Mouse (Mus musculus) midbrain, embryonic 12.5 days (tissue): ENCODE measurements around the gene Col5a1. TPM values are rescaled to one million over a fixed set of nuclear protein-coding genes. Genes with fewer than 3 reads are reported as not detected.

ENCODE experiments used
- ATAC-seq: fragments of 200-750 bp; cut with Nextera tagmentation; 2 replicates; pipeline ENCODE4 v1.8.0; 2017; ENCODE audit warnings: low read depth, moderate TSS enrichment, moderate library complexity; ENCODE audit not compliant: low FRiP score
- H3K27ac ChIP-seq: fragments of 300-500 bp; sonication (generic); replicated peaks from 2 replicates; pipeline ENCODE4 v1.5.1; 2016; ENCODE audit warnings: mild to moderate bottlenecking
- H3K27me3 ChIP-seq: fragments of 300-500 bp; sonication (generic); 2 replicates; pipeline ENCODE4 v1.6.1; 2016; ENCODE audit warnings: mild to moderate bottlenecking
- H3K36me3 ChIP-seq: fragments of 300-500 bp; sonication (generic); 2 replicates; pipeline ENCODE4 v1.6.1; 2016
- H3K4me1 ChIP-seq: fragments of 300-500 bp; sonication (generic); 2 replicates; pipeline ENCODE4 v1.6.1; 2016
- H3K4me2 ChIP-seq: fragments of 300-500 bp; sonication (generic); replicated peaks from 2 replicates; pipeline ENCODE4 v1.6.1; 2016; ENCODE audit warnings: mild to moderate bottlenecking, moderate library complexity
- H3K4me3 ChIP-seq: fragments of 300-500 bp; sonication (generic); 2 replicates; pipeline ENCODE4 v1.5.1; 2016; ENCODE audit warnings: mild to moderate bottlenecking
- H3K9ac ChIP-seq: fragments of 300-500 bp; sonication (generic); replicated peaks from 2 replicates; pipeline ENCODE4 v1.6.1; 2016; ENCODE audit warnings: mild to moderate bottlenecking, moderate library complexity
- H3K9me3 ChIP-seq: fragments of 300-500 bp; sonication (generic); 2 replicates; pipeline ENCODE4 v1.6.1; 2016; ENCODE audit warnings: mild to moderate bottlenecking
- WGBS: fragments of 180-500 bp; shearing (Covaris S2); methylation state at CpG from one replicate; pipeline ENCODE4 v1.1.7; 2016; 5-methylcytosine and 5-hydroxymethylcytosine counted together
- polyA plus RNA-seq: library from polyadenylated mRNA; unstranded; fragments of >200 nt; fragmentation: Nextera tagmentation; extraction: Ambion mirVana; gene quantifications from 2 replicates; pipeline ENCODE4 v1.2.1, GENCODE M21; 2016

Gene Col5a1
- polyA plus RNA-seq, 1 experiment from 2014 or later, result 35.8 TPM

DNA sequence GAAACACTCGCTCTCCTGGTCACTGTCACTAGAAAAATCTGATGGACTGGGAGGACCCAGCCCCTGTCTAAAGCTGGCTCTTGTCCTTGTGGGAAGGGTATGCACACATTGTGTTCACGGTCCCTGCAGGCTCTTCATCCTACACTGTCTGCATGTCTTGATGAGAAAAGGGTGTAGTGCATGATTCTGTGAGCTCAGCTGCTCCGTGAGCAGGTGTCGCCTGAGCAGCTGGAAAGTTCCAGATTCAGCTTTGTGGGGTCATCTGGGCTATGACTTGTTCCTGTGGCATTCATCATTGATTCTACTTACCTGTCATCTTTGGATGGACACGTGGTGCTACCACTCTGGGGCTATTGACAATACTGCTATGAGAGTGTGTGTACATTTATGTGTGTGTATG, 61.7 kb downstream of the Col5a1 start:
- no peak overlapping the region for H3K27ac ChIP-seq
- no peak overlapping the region for H3K4me2 ChIP-seq
- no peak overlapping the region for H3K4me3 ChIP-seq
- H3K27me3 ChIP-seq, result no peaks in the 10 kb centered on the region
- no peak for ATAC-seq
- 91% methylated on average over 5 of the region's 5 CpGs for WGBS
- H3K36me3 ChIP-seq, result 0 out of 2 replicates have a peak, but pooled peaks cover 6% of the 10 kb centered on the region
- no peaks in the 10 kb centered on the region for H3K9me3 ChIP-seq
- H3K4me1 ChIP-seq, result no peaks in the 10 kb centered on the region
- H3K9ac ChIP-seq, result no peak overlapping the region

DNA sequence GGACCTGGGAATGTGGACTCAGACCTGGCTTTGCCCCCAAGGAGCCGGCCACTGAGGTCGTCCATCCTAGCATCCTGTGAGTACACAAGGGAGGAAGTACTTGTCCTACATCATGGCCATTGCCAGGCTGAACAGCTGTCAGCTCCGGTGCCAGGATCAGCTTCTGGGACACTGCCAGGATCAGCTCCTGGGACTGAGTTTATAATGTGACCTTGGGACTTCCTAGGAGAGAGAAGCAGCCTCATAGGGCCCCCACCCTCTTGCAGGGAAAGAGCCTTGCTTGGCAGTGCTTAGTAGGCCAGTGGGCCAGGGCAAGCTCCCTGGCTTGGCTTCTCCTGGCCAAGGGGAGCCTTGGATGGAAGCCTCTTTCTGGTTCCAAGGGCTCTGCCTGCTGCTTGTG, 67.6 kb downstream of the Col5a1 start:
- Histone ChIP-seq H3K9ac (no peak overlapping the region), H3K4me2 (no peak overlapping the region), H3K27me3 (no peaks in the 10 kb centered on the region), H3K4me3 (no peak overlapping the region), H3K4me1 (peaks cover 17% of the 10 kb centered on the region), H3K9me3 (no peaks in the 10 kb centered on the region), H3K36me3 (0 out of 2 replicates have a peak, but pooled peaks cover 6% of the 10 kb centered on the region), H3K27ac (no peak overlapping the region)
- ATAC-seq, result no peak
- WGBS, result 95% methylated on average over 3 of the region's 3 CpGs

DNA sequence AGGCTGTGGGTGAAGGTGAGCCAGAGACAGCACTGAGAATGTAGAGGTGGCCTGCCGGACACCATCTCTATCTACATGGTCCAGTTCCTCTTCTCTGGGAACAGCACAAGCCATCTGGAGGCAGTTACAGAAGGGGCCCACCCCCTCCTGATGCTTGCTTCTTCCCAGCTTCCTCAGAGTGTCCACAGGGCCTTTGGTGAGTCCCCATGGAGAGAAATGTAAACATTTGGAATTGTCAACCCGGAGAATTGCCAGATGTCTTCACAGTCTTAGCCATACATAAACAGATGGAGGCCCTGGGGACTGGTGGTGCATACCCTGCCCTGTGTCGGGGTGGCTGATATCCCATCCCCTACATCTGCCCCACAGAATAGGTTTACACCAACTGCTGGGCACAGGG, 68.7 kb downstream of the Col5a1 start:
- no peak overlapping the region for H3K27ac ChIP-seq
- ATAC-seq, result no peak
- WGBS, result 73% methylated on average over 3 of the region's 3 CpGs

DNA sequence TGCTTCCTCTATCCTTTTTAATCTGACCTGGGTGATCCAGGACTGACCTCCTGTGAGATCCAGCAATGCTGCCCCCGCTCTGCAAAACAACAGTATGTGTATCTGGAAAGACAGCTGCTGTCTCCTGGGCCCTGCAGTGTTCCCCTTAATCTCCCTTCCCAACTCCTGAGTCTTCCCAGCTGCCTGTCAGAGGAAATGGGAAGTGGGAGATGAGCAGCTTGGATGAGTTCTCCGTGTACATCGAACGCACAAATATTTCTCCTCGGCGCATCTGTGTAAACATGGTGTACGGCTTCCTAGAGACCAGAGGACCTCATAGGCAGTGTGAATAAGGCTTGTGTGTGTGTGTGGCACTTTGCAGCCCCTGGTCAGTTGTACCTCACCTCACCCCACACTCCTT, 70.5 kb downstream of the Col5a1 start:
- no peaks in the 10 kb centered on the region for H3K27me3 ChIP-seq
- no peak overlapping the region for H3K9ac ChIP-seq
- H3K4me1 ChIP-seq, result peaks cover 17% of the 10 kb centered on the region
- ATAC-seq, result no peak
- H3K36me3 ChIP-seq, result no peaks in the 10 kb centered on the region
- H3K4me3 ChIP-seq, result no peak overlapping the region
- H3K4me2 ChIP-seq, result no peak overlapping the region
- WGBS, result 77% methylated on average over 7 of the region's 7 CpGs
- no peak overlapping the region for H3K27ac ChIP-seq
- no peaks in the 10 kb centered on the region for H3K9me3 ChIP-seq

More for the DNA sequence above, 68.7 kb downstream of the Col5a1 start:
- Histone ChIP-seq H3K27me3 (no peaks in the 10 kb centered on the region), H3K4me3 (no peak overlapping the region), H3K4me2 (no peak overlapping the region), H3K9me3 (no peaks in the 10 kb centered on the region), H3K36me3 (0 out of 2 replicates have a peak, but pooled peaks cover 6% of the 10 kb centered on the region), H3K9ac (no peak overlapping the region), H3K4me1 (peaks cover 17% of the 10 kb centered on the region)

DNA sequence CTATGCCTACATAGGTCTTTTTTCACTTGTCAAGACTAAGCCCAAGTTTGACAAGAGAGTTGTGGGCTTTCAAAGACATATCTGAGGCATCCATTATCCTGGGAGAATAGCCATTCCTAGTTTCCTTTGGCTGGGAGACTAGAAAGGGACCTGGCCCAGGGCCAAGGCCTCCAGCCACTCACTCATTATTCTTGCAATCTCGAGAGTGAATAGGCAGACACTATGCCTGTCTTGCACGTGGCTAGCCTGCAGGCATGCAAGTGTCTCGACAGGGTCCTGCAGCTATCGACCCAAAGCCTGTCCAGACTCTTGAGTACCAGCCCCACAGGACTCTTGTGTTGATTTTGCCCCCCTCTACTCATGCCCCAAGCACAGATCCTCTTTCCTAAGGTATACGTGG, 71.0 kb downstream of the Col5a1 start:
- H3K27ac ChIP-seq, result no peak overlapping the region
- 49% methylated on average over 5 of the region's 5 CpGs for WGBS
- ATAC-seq, result no peak

DNA sequence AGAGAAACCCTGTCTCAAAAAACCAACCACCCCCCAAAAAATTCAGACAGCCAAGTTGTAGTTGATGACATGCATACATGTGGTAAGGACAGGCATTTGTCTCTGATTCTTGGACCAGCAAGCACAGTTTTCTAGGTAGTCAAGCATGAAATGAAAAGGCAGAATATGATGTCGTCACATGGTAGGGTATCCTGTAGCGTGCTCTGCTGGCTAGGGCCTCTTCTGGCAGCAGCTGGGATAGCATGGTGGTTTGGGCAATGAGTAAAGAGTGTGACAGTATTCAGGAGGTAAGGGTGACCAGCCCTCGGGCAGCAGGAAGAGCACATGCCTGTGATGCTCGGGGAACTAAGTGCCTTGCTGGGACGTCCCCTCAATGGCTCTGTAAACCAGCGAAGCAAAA, 73.0 kb downstream of the Col5a1 start:
- Histone ChIP-seq H3K4me3 (no peak overlapping the region), H3K4me1 (peaks cover 17% of the 10 kb centered on the region), H3K9ac (no peak overlapping the region), H3K27ac (no peak overlapping the region), H3K4me2 (no peak overlapping the region), H3K9me3 (no peaks in the 10 kb centered on the region), H3K36me3 (no peaks in the 10 kb centered on the region), H3K27me3 (no peaks in the 10 kb centered on the region)
- WGBS, result 76% methylated on average over 6 of the region's 6 CpGs
- no peak for ATAC-seq

More for the DNA sequence above, 71.0 kb downstream of the Col5a1 start:
- no peak overlapping the region for H3K9ac ChIP-seq
- H3K36me3 ChIP-seq, result no peaks in the 10 kb centered on the region
- no peaks in the 10 kb centered on the region for H3K27me3 ChIP-seq
- H3K4me1 ChIP-seq, result peaks cover 17% of the 10 kb centered on the region
- no peak overlapping the region for H3K4me3 ChIP-seq
- no peak overlapping the region for H3K4me2 ChIP-seq
- no peaks in the 10 kb centered on the region for H3K9me3 ChIP-seq

DNA sequence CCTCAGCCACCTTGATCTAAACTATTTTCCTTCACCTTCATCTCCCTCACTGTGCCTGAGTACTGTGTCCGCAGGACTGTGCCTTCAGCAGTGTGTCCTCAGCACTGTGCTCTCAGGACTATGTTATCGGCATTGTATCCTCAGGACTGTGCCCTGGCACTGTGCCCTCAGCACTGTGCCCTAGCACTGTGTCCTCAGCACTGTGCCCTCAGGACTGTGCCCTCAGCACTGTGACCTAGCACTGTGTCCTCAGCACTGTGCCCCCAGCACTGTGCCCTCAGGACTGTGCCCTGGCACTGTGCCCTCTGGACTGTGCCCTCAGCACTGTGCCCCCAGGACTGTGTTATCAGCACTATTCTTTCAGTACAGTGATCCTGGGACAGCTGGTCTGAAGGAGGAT, 75.0 kb downstream of the Col5a1 start:
- Histone ChIP-seq H3K9ac (no peak overlapping the region), H3K27me3 (no peaks in the 10 kb centered on the region), H3K36me3 (no peaks in the 10 kb centered on the region), H3K4me1 (peaks cover 17% of the 10 kb centered on the region), H3K9me3 (no peaks in the 10 kb centered on the region), H3K27ac (no peak overlapping the region), H3K4me3 (no peak overlapping the region), H3K4me2 (no peak overlapping the region)
- no peak for ATAC-seq
- 91% methylated on average over 2 of the region's 2 CpGs for WGBS

DNA sequence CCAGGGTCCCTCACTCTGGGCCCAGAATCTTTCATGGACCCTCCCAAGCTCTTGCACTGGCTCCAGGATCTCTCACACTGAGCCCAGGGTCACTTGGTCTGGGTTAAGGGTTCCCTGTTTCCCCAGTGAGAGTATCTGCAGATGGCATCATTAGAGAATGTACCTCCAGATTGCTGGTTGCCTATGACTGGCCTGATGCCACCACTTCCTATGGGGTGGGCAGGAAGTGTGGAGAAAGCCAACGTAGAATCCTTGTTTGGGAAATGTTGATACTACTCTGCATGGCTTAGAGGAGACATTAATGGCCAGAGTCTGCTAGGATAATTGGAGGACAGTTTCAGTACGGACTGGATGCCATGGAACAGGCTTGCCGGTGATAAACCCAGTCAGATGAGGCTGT, 76.2 kb downstream of the Col5a1 start:
- no peak overlapping the region for H3K4me2 ChIP-seq
- no peaks in the 10 kb centered on the region for H3K9me3 ChIP-seq
- no peak overlapping the region for H3K27ac ChIP-seq
- 93% methylated on average over 3 of the region's 3 CpGs for WGBS
- H3K9ac ChIP-seq, result no peak overlapping the region
- no peaks in the 10 kb centered on the region for H3K36me3 ChIP-seq
- no peaks in the 10 kb centered on the region for H3K27me3 ChIP-seq
- no peak overlapping the region for H3K4me3 ChIP-seq
- no peak for ATAC-seq
- peaks cover 7% of the 10 kb centered on the region for H3K4me1 ChIP-seq

DNA sequence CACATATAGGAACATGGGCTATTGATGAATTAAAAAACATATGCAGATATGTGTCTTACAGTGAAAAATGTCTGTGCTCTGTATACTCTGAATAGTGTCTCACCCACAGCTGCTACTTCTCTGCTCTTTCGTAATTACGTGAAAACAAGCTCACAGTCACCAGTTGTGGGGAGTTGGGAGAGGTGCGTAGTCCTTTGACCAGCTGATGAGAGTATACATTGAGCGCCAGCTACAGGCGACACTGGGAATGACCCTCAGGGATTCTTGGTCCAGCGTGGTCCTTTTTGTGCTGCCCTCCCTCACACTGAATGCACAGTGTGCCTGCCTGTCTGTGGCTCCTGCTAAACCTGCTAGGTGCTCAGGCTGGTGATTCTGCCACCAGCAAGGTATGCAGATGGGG, 82.9 kb downstream of the Col5a1 start:
- no peak overlapping the region for H3K4me2 ChIP-seq
- H3K27ac ChIP-seq, result no peak overlapping the region
- no peaks in the 10 kb centered on the region for H3K36me3 ChIP-seq
- peaks cover 6% of the 10 kb centered on the region; the same call in 1 of the 2 replicates for H3K4me1 ChIP-seq
- no peak for ATAC-seq
- H3K9me3 ChIP-seq, result no peaks in the 10 kb centered on the region
- H3K4me3 ChIP-seq, result no peak overlapping the region
- 26% methylated on average over 6 of the region's 6 CpGs for WGBS
- H3K9ac ChIP-seq, result no peak overlapping the region
- H3K27me3 ChIP-seq, result no peaks in the 10 kb centered on the region

DNA sequence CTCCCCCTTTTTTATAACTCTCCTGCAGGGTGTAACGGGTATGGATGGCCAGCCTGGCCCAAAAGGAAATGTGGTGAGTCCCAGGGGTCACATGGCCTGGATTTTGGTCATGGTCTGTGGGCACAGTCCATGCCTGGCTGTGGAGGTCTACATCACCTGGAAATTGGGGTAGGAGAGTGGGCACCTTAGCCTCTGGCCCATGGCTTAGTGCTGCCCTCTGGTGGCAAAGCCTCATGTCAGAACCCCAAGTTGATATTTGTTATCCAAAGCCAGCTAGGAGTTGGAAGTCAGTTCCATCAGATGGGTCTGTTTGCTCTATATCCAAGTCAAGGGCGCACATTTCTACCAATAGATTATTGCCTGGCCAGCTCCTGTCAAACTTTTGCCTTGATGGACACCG, 87.6 kb downstream of the Col5a1 start:
- H3K4me3 ChIP-seq, result no peak overlapping the region
- H3K9ac ChIP-seq, result no peak overlapping the region
- peaks cover 9% of the 10 kb centered on the region; the same call in 1 of the 2 replicates for H3K4me1 ChIP-seq
- no peak overlapping the region for H3K27ac ChIP-seq
- no peaks in the 10 kb centered on the region for H3K36me3 ChIP-seq
- no peaks in the 10 kb centered on the region for H3K27me3 ChIP-seq
- no peak overlapping the region for H3K4me2 ChIP-seq
- no peak for ATAC-seq
- WGBS, result 49% methylated on average over 3 of the region's 3 CpGs
- no peaks in the 10 kb centered on the region for H3K9me3 ChIP-seq

DNA sequence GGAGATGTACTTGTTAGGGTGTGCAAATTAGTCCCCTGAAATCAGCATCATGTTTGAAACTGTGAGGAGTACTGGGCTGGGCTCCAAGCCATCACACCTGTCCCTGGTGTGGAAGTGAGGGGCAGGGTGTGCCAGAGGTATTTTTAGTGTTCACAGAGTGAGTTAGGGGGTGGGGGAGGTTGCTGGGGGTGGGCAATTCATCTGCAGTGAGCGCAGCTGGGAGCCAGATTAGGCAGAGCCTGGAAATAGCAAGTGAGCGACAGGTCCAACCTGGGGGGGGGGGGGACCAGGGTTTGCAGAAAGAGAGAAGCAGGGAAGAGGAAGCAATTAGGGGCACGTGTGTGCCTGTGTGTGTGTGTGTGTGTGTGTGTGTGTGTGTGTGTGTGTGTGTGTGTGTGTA, 89.6 kb downstream of the Col5a1 start:
- H3K36me3 ChIP-seq, result peaks cover 4% of the 10 kb centered on the region; the same call in 1 of the 2 replicates
- 44% methylated on average over 3 of the region's 3 CpGs for WGBS
- no peak for ATAC-seq
- H3K9me3 ChIP-seq, result no peaks in the 10 kb centered on the region
- no peaks in the 10 kb centered on the region for H3K27me3 ChIP-seq
- H3K4me2 ChIP-seq, result no peak overlapping the region
- 0 out of 2 replicates have a peak, but pooled peaks cover 3% of the 10 kb centered on the region for H3K4me1 ChIP-seq
- no peak overlapping the region for H3K9ac ChIP-seq
- H3K4me3 ChIP-seq, result no peak overlapping the region
- H3K27ac ChIP-seq, result no peak overlapping the region

DNA sequence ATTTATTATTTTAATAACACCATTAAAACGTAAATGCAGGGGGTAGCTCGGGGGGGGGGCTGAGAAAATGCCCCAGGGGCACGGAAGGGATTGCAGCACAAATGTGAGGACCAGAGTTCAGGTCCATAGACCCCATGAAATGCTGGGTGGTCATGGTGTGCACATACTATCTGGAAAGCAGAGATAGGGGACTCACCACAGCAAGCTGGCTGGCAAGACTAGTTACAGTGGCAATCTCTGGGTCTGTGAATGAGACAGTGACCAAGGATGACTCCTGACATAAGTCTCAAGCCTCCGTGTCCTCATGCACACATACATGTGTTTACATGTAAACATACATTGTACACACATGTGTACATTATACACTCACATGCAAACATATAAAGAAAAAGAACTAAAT, 90.3 kb downstream of the Col5a1 start:
- no peak overlapping the region for H3K27ac ChIP-seq
- H3K9me3 ChIP-seq, result no peaks in the 10 kb centered on the region
- no peaks in the 10 kb centered on the region for H3K27me3 ChIP-seq
- H3K4me2 ChIP-seq, result no peak overlapping the region
- ATAC-seq, result no peak
- 72% methylated on average over 4 of the region's 4 CpGs for WGBS
- no peak overlapping the region for H3K9ac ChIP-seq
- H3K4me1 ChIP-seq, result 0 out of 2 replicates have a peak, but pooled peaks cover 3% of the 10 kb centered on the region
- H3K36me3 ChIP-seq, result peaks cover 4% of the 10 kb centered on the region; the same call in 1 of the 2 replicates
- H3K4me3 ChIP-seq, result no peak overlapping the region

DNA sequence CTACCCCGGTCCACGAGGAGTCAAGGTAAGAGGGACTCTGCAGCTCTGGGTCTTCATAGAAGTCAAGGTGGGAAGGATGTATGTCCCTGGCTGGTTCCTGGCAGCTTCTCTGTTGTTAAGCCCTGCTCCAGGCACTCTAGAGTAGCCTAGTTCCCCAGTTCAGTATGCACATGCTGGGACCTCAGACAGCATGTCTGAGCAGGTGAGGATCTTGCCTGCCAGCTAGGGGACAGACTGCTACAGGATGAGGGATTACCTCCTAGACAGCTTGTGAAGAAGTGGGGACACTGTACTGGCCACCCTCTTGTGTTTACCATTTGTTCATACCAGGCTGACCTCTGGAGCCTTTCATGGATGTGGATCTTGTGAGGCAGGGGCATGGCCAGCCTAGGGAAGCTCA, 94.8 kb downstream of the Col5a1 start:
- H3K27me3 ChIP-seq, result no peaks in the 10 kb centered on the region
- no peak overlapping the region for H3K4me3 ChIP-seq
- H3K27ac ChIP-seq, result no peak overlapping the region
- H3K4me1 ChIP-seq, result no peaks in the 10 kb centered on the region
- WGBS, result 82% methylated on average over 2 of the region's 2 CpGs
- no peaks in the 10 kb centered on the region for H3K9me3 ChIP-seq
- no peak overlapping the region for H3K9ac ChIP-seq
- no peak for ATAC-seq
- H3K4me2 ChIP-seq, result no peak overlapping the region
- peaks cover 4% of the 10 kb centered on the region; the same call in 1 of the 2 replicates for H3K36me3 ChIP-seq
